Mouse (Mus musculus): ENCODE measurements at regions not wholly inside any gene's neighbourhood (a gene's known extent, or its start where the extent isn't known, plus 50 kb on each side); places are given as distances from the start of the nearest gene placed in this dataset.

DNA sequence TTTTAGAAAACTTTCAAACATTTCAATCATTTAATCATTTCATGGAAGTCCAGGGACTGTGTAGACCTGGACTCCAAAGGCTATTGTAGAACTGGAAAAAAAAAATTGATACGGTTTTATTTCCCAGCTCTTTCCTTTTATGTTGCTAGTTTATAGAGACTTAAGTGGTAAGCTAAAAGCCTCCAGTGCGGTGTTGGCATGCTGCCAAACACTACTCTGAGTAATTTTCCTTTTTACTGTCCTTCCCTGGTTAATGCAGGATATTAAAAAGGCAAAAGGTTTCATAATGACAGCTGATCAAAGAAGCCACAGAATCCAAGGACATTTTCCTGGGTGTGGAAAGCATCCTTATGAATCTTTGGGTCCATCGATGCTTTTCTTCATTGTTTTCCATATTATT lies 53.8 kb upstream of the Kcnab1 start:
- no peak for TF ChIP-seq CTCF (IDR thresholded peaks at IDR 0.05)
- TF ChIP-seq EP300 (IDR thresholded peaks at IDR 0.05) = no peak

All from lung, postnatal 0 days (tissue).